Mouse (Mus musculus): ENCODE data around the gene Macrod1. TPM values are rescaled to one million over a fixed set of nuclear protein-coding genes. Genes with fewer than 3 reads are reported as not detected.

Macrod1 gene
- total RNA-seq, 2 experiments from 2014 or later = 0.66 to 0.69 TPM

GRCm38 (mm10) chr19:7136714-7137498, 80.3 kb downstream of the Macrod1 start:
- no peak for ATAC-seq (ENCODE audit: poor library complexity, severe bottlenecking)

GRCm38 (mm10) chr19:7138327-7138726, 81.7 kb downstream of the Macrod1 start:
- no peak for ATAC-seq (ENCODE audit: poor library complexity, severe bottlenecking)

- ATAC-seq (ENCODE audit: poor library complexity, severe bottlenecking) = no peak
Observed at GRCm38 (mm10) chr19:7139321-7139720, 82.7 kb downstream of the Macrod1 start.

GRCm38 (mm10) chr19:7140373-7140772, 83.8 kb downstream of the Macrod1 start:
- no peak for ATAC-seq (ENCODE audit: poor library complexity, severe bottlenecking)

GRCm38 (mm10) chr19:7140856-7141421, 84.3 kb downstream of the Macrod1 start:
- no peak for ATAC-seq (ENCODE audit: poor library complexity, severe bottlenecking)

- no peak for ATAC-seq (ENCODE audit: poor library complexity, severe bottlenecking)
Observed at GRCm38 (mm10) chr19:7142207-7142915, 85.8 kb downstream of the Macrod1 start.

- ATAC-seq (ENCODE audit: poor library complexity, severe bottlenecking) = peak; percentile 88
Observed at GRCm38 (mm10) chr19:7143854-7144253, 87.2 kb downstream of the Macrod1 start.

- no peak for ATAC-seq (ENCODE audit: poor library complexity, severe bottlenecking)
Observed at GRCm38 (mm10) chr19:7144458-7144857, 87.8 kb downstream of the Macrod1 start.

- no peak for ATAC-seq (ENCODE audit: poor library complexity, severe bottlenecking)
Observed at GRCm38 (mm10) chr19:7146376-7146775, 89.8 kb downstream of the Macrod1 start.

- ATAC-seq (ENCODE audit: poor library complexity, severe bottlenecking) = no peak
Observed at GRCm38 (mm10) chr19:7148096-7148495, 91.5 kb downstream of the Macrod1 start.

GRCm38 (mm10) chr19:7148541-7149085, 92.0 kb downstream of the Macrod1 start:
- no peak for ATAC-seq (ENCODE audit: poor library complexity, severe bottlenecking)

- no peak for ATAC-seq (ENCODE audit: poor library complexity, severe bottlenecking)
Observed at GRCm38 (mm10) chr19:7149158-7149685, 92.6 kb downstream of the Macrod1 start.

- no peak for ATAC-seq (ENCODE audit: poor library complexity, severe bottlenecking)
Observed at GRCm38 (mm10) chr19:7151300-7151926, 94.8 kb downstream of the Macrod1 start.

- ATAC-seq (ENCODE audit: poor library complexity, severe bottlenecking) = no peak
Observed at GRCm38 (mm10) chr19:7151927-7152653, 95.5 kb downstream of the Macrod1 start.

GRCm38 (mm10) chr19:7153232-7153631, 96.6 kb downstream of the Macrod1 start:
- ATAC-seq (ENCODE audit: poor library complexity, severe bottlenecking) = no peak

GRCm38 (mm10) chr19:7155196-7155595, 98.6 kb downstream of the Macrod1 start:
- no peak for ATAC-seq (ENCODE audit: poor library complexity, severe bottlenecking)

GRCm38 (mm10) chr19:7157734-7158133, 101.1 kb downstream of the Macrod1 start:
- ATAC-seq (ENCODE audit: poor library complexity, severe bottlenecking) = no peak

GRCm38 (mm10) chr19:7160151-7160906, 103.7 kb downstream of the Macrod1 start:
- ATAC-seq (ENCODE audit: poor library complexity, severe bottlenecking) = no peak

GRCm38 (mm10) chr19:7161064-7161463, 104.5 kb downstream of the Macrod1 start:
- no peak for ATAC-seq (ENCODE audit: poor library complexity, severe bottlenecking)

All from megakaryocyte, adult 5-6 weeks (primary cell).